Mouse (Mus musculus): ENCODE results near the gene Cachd1.

The Cachd1 gene

GRCm38 (mm10) chr4:100922816-100923554, 146.5 kb downstream of the Cachd1 start:
- no peak for DNase-seq (ENCODE audit: low spot score in 2 of 2)

- no peak for DNase-seq (ENCODE audit: low spot score in 2 of 2)
Observed at GRCm38 (mm10) chr4:100923598-100923997, 147.1 kb downstream of the Cachd1 start.

GRCm38 (mm10) chr4:100924276-100924675, 147.8 kb downstream of the Cachd1 start:
- DNase-seq (ENCODE audit: low spot score in 2 of 2) = no peak

- no peak for DNase-seq (ENCODE audit: low spot score in 2 of 2)
Observed at GRCm38 (mm10) chr4:100925153-100925552, 148.7 kb downstream of the Cachd1 start.

- no peak for DNase-seq (ENCODE audit: low spot score in 2 of 2)
Observed at GRCm38 (mm10) chr4:100926608-100927007, 150.1 kb downstream of the Cachd1 start.

- no peak for DNase-seq (ENCODE audit: low spot score in 2 of 2)
Observed at GRCm38 (mm10) chr4:100927059-100927458, 150.6 kb downstream of the Cachd1 start.

- no peak for DNase-seq (ENCODE audit: low spot score in 2 of 2)
Observed at GRCm38 (mm10) chr4:100943689-100944088, 167.2 kb downstream of the Cachd1 start.

- DNase-seq (ENCODE audit: low spot score in 2 of 2) = no peak
Observed at GRCm38 (mm10) chr4:100944276-100944675, 167.8 kb downstream of the Cachd1 start.

- DNase-seq (ENCODE audit: low spot score in 2 of 2) = no peak
Observed at GRCm38 (mm10) chr4:100945171-100945899, 168.9 kb downstream of the Cachd1 start.

GRCm38 (mm10) chr4:100948494-100949425, 172.3 kb downstream of the Cachd1 start:
- no peak for DNase-seq (ENCODE audit: low spot score in 2 of 2)

GRCm38 (mm10) chr4:100950316-100950715, 173.8 kb downstream of the Cachd1 start:
- DNase-seq (ENCODE audit: low spot score in 2 of 2) = no peak

- DNase-seq (ENCODE audit: low spot score in 2 of 2) = no peak
Observed at GRCm38 (mm10) chr4:100951876-100952275, 175.4 kb downstream of the Cachd1 start.

GRCm38 (mm10) chr4:100963341-100963740, 186.9 kb downstream of the Cachd1 start:
- DNase-seq (ENCODE audit: low spot score in 2 of 2) = no peak

- no peak for DNase-seq (ENCODE audit: low spot score in 2 of 2)
Observed at GRCm38 (mm10) chr4:100963796-100964195, 187.3 kb downstream of the Cachd1 start.

- no peak for DNase-seq (ENCODE audit: low spot score in 2 of 2)
Observed at GRCm38 (mm10) chr4:100967703-100968392, 191.4 kb downstream of the Cachd1 start.

- no peak for DNase-seq (ENCODE audit: low spot score in 2 of 2)
Observed at GRCm38 (mm10) chr4:100973641-100974454, 197.4 kb downstream of the Cachd1 start.

- DNase-seq (ENCODE audit: low spot score in 2 of 2) = no peak
Observed at GRCm38 (mm10) chr4:100974455-100975035, 198.1 kb downstream of the Cachd1 start.

GRCm38 (mm10) chr4:100977522-100977921, 201.0 kb downstream of the Cachd1 start:
- DNase-seq (ENCODE audit: low spot score in 2 of 2) = no peak

GRCm38 (mm10) chr4:100987187-100987586, 210.7 kb downstream of the Cachd1 start:
- no peak for DNase-seq (ENCODE audit: low spot score in 2 of 2)

GRCm38 (mm10) chr4:100988231-100988799, 211.8 kb downstream of the Cachd1 start:
- DNase-seq (ENCODE audit: low spot score in 2 of 2) = no peak
